Comparison of ENCODE assay signal across 14 mouse cellular contexts in genomic region chr11:102744746-102745145, GRCm38 (mm10).
"Had no signal": no experiment of that assay in that cellular context is flagged by ENCODE, and none has a peak within 500 bp of the region (broad histone marks: within the 10 kb centered on the region; RNA-seq: fewer than 3 reads in every experiment).

No protein-coding gene starts in this region.

- H3K9me3 ChIP-seq: limb, embryonic 13.5 days; liver, embryonic 12.5 days; midbrain, embryonic 10.5 days; stomach, embryonic 15.5 days had no signal

- H3K9ac ChIP-seq: limb, embryonic 13.5 days; liver, embryonic 12.5 days; lung, embryonic 14.5 days; stomach, embryonic 15.5 days had no signal

- ATAC-seq: liver, embryonic 12.5 days; midbrain, embryonic 16.5 days had no signal

- H3K4me2 ChIP-seq: limb, embryonic 13.5 days; liver, embryonic 12.5 days; lung, embryonic 14.5 days; stomach, embryonic 15.5 days had no signal

- DNase-seq: kidney, postnatal 36 days; left cerebral cortex, postnatal 4 days; lung, embryonic 14.5 days; lung, postnatal 10 days; lung, postnatal 4 days; right cerebral cortex, postnatal 14 days; thymus, postnatal 36 days had no signal

- H3K27ac ChIP-seq: kidney, postnatal 0 days; layer of hippocampus, adult 2 months; limb, embryonic 13.5 days; liver, embryonic 12.5 days; midbrain, embryonic 10.5 days; stomach, embryonic 15.5 days had no signal

- H3K27me3 ChIP-seq: stomach, embryonic 15.5 days had no signal

- H3K4me3 ChIP-seq: layer of hippocampus, adult 2 months; limb, embryonic 13.5 days; liver, embryonic 12.5 days; midbrain, embryonic 10.5 days; stomach, embryonic 15.5 days had no signal

- H3K36me3 ChIP-seq: limb, embryonic 13.5 days; liver, embryonic 12.5 days; midbrain, embryonic 10.5 days; stomach, embryonic 15.5 days had no signal
